Mouse (Mus musculus) liver, adult 10 weeks (tissue): ENCODE results near the gene Rhox3a. TPM values are rescaled to one million over a fixed set of nuclear protein-coding genes. Genes with fewer than 3 reads are reported as not detected.

Experiments
- polyA plus RNA-seq: library from polyadenylated mRNA; stranded (reverse); fragments of 350-450 nt; fragmentation: Illumina TruSeq; extraction: RNeasy Lipid Tissue Mini Kit (QIAGEN cat#74804); gene quantifications from one replicate; pipeline ENCODE4 v1.2.3, GENCODE M21; 2014; ENCODE audit warnings: low read depth, low replicate concordance

Rhox3a gene
- not detected for polyA plus RNA-seq

GRCm38 (mm10) chrX:37249619-37250018 is at the start of gene Rhox3a:
Rhox3a (plus strand) TSS chrX:37249919.

GRCm38 (mm10) chrX:37210941-37211340 is 38.8 kb upstream of the Rhox3a start, which contains the start of gene Gm9:
Gm9 (minus strand) TSS chrX:37211041.

GRCm38 (mm10) chrX:37222158-37222557 is 27.6 kb upstream of the Rhox3a start, which contains the start of gene Rhox1:
Rhox1 (minus strand) TSS chrX:37222258.

GRCm38 (mm10) chrX:37244676-37245075 is 5.0 kb upstream of the Rhox3a start, which contains the start of gene Rhox2a:
Rhox2a (plus strand) TSS chrX:37244976.

GRCm38 (mm10) chrX:37265038-37265437 is 15.3 kb downstream of the Rhox3a start, which contains the start of gene Rhox4a:
Rhox4a (plus strand) TSS chrX:37265338.

Other genes with a start within 250 kb of the Rhox3a start
- not detected for gene Sowahd, start 201.1 kb upstream of the Rhox3a start, polyA plus RNA-seq
- 337 TPM for gene Rpl39, start 164.5 kb upstream of the Rhox3a start, polyA plus RNA-seq
- gene Upf3b, start 139.6 kb upstream of the Rhox3a start, polyA plus RNA-seq: 32.3 TPM
- gene Nkap, start 123.1 kb upstream of the Rhox3a start, polyA plus RNA-seq: 16.3 TPM
- not detected for gene Akap14, start 81.1 kb upstream of the Rhox3a start, polyA plus RNA-seq
- gene Ndufa1, start 58.8 kb upstream of the Rhox3a start, polyA plus RNA-seq: 196 TPM
- 0.32 TPM for gene Rnf113a1, start 58.7 kb upstream of the Rhox3a start, polyA plus RNA-seq
- gene Gm9, start 38.9 kb upstream of the Rhox3a start, polyA plus RNA-seq: not detected
- gene Rhox1, start 27.7 kb upstream of the Rhox3a start, polyA plus RNA-seq: not detected
- gene Rhox2a, start 4.9 kb upstream of the Rhox3a start, polyA plus RNA-seq: not detected
- not detected for gene Rhox4a, start 15.4 kb downstream of the Rhox3a start, polyA plus RNA-seq
- not detected for gene Rhox3a2, start 130.1 kb downstream of the Rhox3a start, polyA plus RNA-seq
- not detected for gene Rhox4a2, start 140.9 kb downstream of the Rhox3a start, polyA plus RNA-seq
- not detected for gene Rhox2b, start 162.1 kb downstream of the Rhox3a start, polyA plus RNA-seq
- not detected for gene Rhox4b, start 182.6 kb downstream of the Rhox3a start, polyA plus RNA-seq
- not detected for gene Rhox2c, start 203.8 kb downstream of the Rhox3a start, polyA plus RNA-seq
- not detected for gene Rhox3c, start 208.7 kb downstream of the Rhox3a start, polyA plus RNA-seq
- gene Rhox4c, start 230.4 kb downstream of the Rhox3a start, polyA plus RNA-seq: not detected
- not detected for gene Rhox2d, start 243.5 kb downstream of the Rhox3a start, polyA plus RNA-seq